Mouse (Mus musculus) stomach, postnatal 0 days (tissue): ENCODE data around the gene Scyl2.

Experiments used
- CTCF ChIP-seq: IDR thresholded peaks from 2 replicates; pipeline ENCODE4 v1.5.1; 2016; ENCODE audit warnings: antibody characterized with exemption, low read depth, mild to moderate bottlenecking, moderate library complexity
- EP300 ChIP-seq: optimal IDR thresholded peaks from 2 replicates; pipeline ENCODE3; 2016; ENCODE audit warnings: antibody characterized with exemption

- TF ChIP-seq CTCF (no peak), EP300 (no peak)
Measured at GRCm38 (mm10) chr10:89630564-89630963, 55.5 kb downstream of the Scyl2 start.
